ENCODE assay signal across 26 mouse cellular contexts in genomic region chr4:102393605-102394004, GRCm38 (mm10).
DNase-seq lines count a peak whose midpoint lies in the region; ATAC-seq and TF ChIP-seq lines count a peak whose summit lies in the region.
"Had no signal": no experiment of that assay in that cellular context is flagged by ENCODE, and none has a peak within 500 bp of the region (broad histone marks: within the 10 kb centered on the region; RNA-seq: fewer than 3 reads in every experiment).

No protein-coding gene starts in this region.

- H3K4me1 ChIP-seq in CH12.LX (ENCODE audit: control insufficient read depth in 1 of 2, insufficient read depth in 2 of 2) = peaks cover 11 to 31% of the 10 kb centered on the region in 2 experiments; a peak in 3 of 4 replicates
- H3K4me1 ChIP-seq in heart, embryonic 12.5 days (replicated peaks) = peaks cover 25% of the 10 kb centered on the region
- H3K4me1 ChIP-seq: embryonic facial prominence, embryonic 13.5 days; hindbrain, embryonic 12.5 days; liver, embryonic 13.5 days; megakaryocyte, embryonic 14.5 days; midbrain, embryonic 15.5 days had no signal

- H3K4me2 ChIP-seq in CH12.LX (ENCODE audit: insufficient read depth, low read depth, poor library complexity, severe bottlenecking) = peak overlapping the region; percentile 67
- H3K4me2 ChIP-seq in heart, embryonic 12.5 days = no peak overlapping the region
- H3K4me2 ChIP-seq: embryonic facial prominence, embryonic 13.5 days; forebrain, embryonic 13.5 days; heart, embryonic 11.5 days; hindbrain, embryonic 12.5 days; liver, embryonic 13.5 days; midbrain, embryonic 15.5 days had no signal

- H3K36me3 ChIP-seq in CH12.LX (replicated peaks in 1 of 2; ENCODE audit: control insufficient read depth in 1 of 2, insufficient read depth in 1 of 2, low read length in 1 of 2) = no peaks in the 10 kb centered on the region
- 0 out of 2 replicates have a peak, but pooled peaks cover 2% of the 10 kb centered on the region for H3K36me3 ChIP-seq in heart, embryonic 12.5 days
- H3K36me3 ChIP-seq: embryonic facial prominence, embryonic 13.5 days; hindbrain, embryonic 12.5 days; liver, embryonic 13.5 days; midbrain, embryonic 15.5 days had no signal

- peak; percentile 81 for ATAC-seq in frontal cortex, adult (ENCODE audit: low TSS enrichment)
- ATAC-seq in heart, embryonic 12.5 days (ENCODE audit: insufficient number of reproducible peaks, low FRiP score) = no peak
- ATAC-seq: forebrain, embryonic 13.5 days; midbrain, embryonic 15.5 days had no signal

- H3K27ac ChIP-seq in CH12.LX (ENCODE audit: insufficient read depth, low read depth) = peak overlapping the region; percentile 96
- H3K27ac ChIP-seq in heart, embryonic 12.5 days (ENCODE audit: poor library complexity, severe bottlenecking) = no peak overlapping the region
- H3K27ac ChIP-seq: embryonic facial prominence, embryonic 13.5 days; forebrain, embryonic 13.5 days; hindbrain, embryonic 12.5 days; kidney, postnatal 0 days; liver, embryonic 13.5 days; midbrain, embryonic 15.5 days had no signal

- DNase-seq in frontal cortex, postnatal 10 days (ENCODE audit: low spot score in 2 of 2) = no peak
- peak; percentile 93 for DNase-seq in CH12.LX (ENCODE audit: extremely low read depth)
- DNase-seq in fibroblast of lung, adult 2 months (ENCODE audit: low read depth) = peak; percentile 13
- no peak for DNase-seq in adipocyte (ENCODE audit: low spot score)
- no peak for DNase-seq in urinary bladder, adult 18-20 months (ENCODE audit: low spot score in 2 of 2)
- DNase-seq: adrenal gland, postnatal 10 days; cerebellum, adult 2 months; cerebellum, postnatal 25 days; gastrocnemius, postnatal 10 days; kidney, adult 2 months; layer of hippocampus, adult 9-11 months; liver, embryonic 13.5 days; lung, adult 2 months; lung, postnatal 14 days; right cerebral cortex, postnatal 25 days; thymus, postnatal 25 days had no signal

- H3K27me3 ChIP-seq in CH12.LX (replicated peaks) = no peaks in the 10 kb centered on the region
- no peaks in the 10 kb centered on the region for H3K27me3 ChIP-seq in heart, embryonic 12.5 days (replicated peaks)
- H3K27me3 ChIP-seq: embryonic facial prominence, embryonic 13.5 days; forebrain, embryonic 13.5 days; hindbrain, embryonic 12.5 days; liver, embryonic 13.5 days; megakaryocyte, embryonic 14.5 days; midbrain, embryonic 15.5 days had no signal

- whole genome bisulfite sequencing in heart, embryonic 12.5 days = 71% methylated on average over 2 of the region's 2 CpGs

- TF ChIP-seq CTCF in CH12.LX (conservative IDR thresholded peaks at IDR 0.05 in 1 of 2, IDR thresholded peaks at IDR 0.05 in 1 of 2; ENCODE audit: low read depth in 2 of 2, low read length in 2 of 2) = no peak

- in situ Hi-C loops in CH12.LX (cut with MboI; ENCODE audit: low pct_ligation_motif_present, low pct_unique_long_range_greater_than_20kb, low sequenced_read_pairs) = no loop called here

- no peak; the same call in none of the 2 replicates for TF ChIP-seq RAD21 in CH12.LX (IDR thresholded peaks at IDR 0.05; ENCODE audit: low read depth, low read length)

- peak overlapping the region; percentile 65 for H3K9ac ChIP-seq in CH12.LX (ENCODE audit: insufficient read depth, low read depth)
- no peak overlapping the region for H3K9ac ChIP-seq in heart, embryonic 12.5 days
- H3K9ac ChIP-seq: embryonic facial prominence, embryonic 13.5 days; forebrain, embryonic 13.5 days; hindbrain, embryonic 12.5 days; liver, embryonic 13.5 days; midbrain, embryonic 15.5 days had no signal

- peak; percentile 100 for TF ChIP-seq EP300 in CH12.LX (IDR thresholded peaks at IDR 0.05; ENCODE audit: low read length)

- no peaks in the 10 kb centered on the region for H3K79me2 ChIP-seq in CH12.LX (replicated peaks; ENCODE audit: control insufficient read depth, extremely low read depth, insufficient read depth, poor library complexity, severe bottlenecking)

- TF ChIP-seq POLR2A in CH12.LX (IDR thresholded peaks at IDR 0.05; ENCODE audit: low read depth, low read length) = no peak

- H3K9me3 ChIP-seq in CH12.LX (replicated peaks; ENCODE audit: low read length) = peaks cover 4% of the 10 kb centered on the region
- H3K9me3 ChIP-seq in heart, embryonic 12.5 days (replicated peaks) = 0 out of 2 replicates have a peak, but pooled peaks cover 4% of the 10 kb centered on the region
- H3K9me3 ChIP-seq: embryonic facial prominence, embryonic 13.5 days; hindbrain, embryonic 12.5 days; liver, embryonic 13.5 days; midbrain, embryonic 15.5 days had no signal

- no peak overlapping the region for H3K4me3 ChIP-seq in CH12.LX (replicated peaks in 1 of 3; ENCODE audit: low read depth in 2 of 3, low read length in 2 of 3, poor library complexity in 1 of 3)
- no peak overlapping the region for H3K4me3 ChIP-seq in heart, embryonic 12.5 days
- H3K4me3 ChIP-seq: embryonic facial prominence, embryonic 13.5 days; erythroblast, embryonic 14.5 days; forebrain, embryonic 13.5 days; hindbrain, embryonic 12.5 days; liver, embryonic 13.5 days; megakaryocyte, embryonic 14.5 days; midbrain, embryonic 15.5 days had no signal

- dilution Hi-C loops in CH12.LX (cut with MboI; ENCODE audit: extremely low pct_ligation_motif_present, extremely low pct_unique_long_range_greater_than_20kb, low sequenced_read_pairs) = no loop called here

TF ChIP-seq in CH12.LX, 34 proteins besides CTCF, POLR2A, EP300 and RAD21:
- TF ChIP-seq ZMIZ1 (IDR thresholded peaks at IDR 0.05; ENCODE audit: low read depth, low read length) (no peak), UBTF (IDR thresholded peaks at IDR 0.05; ENCODE audit: low read depth, low read length) (no peak), ZKSCAN1 (IDR thresholded peaks at IDR 0.05; ENCODE audit: borderline replicate concordance, low read depth, low read length) (no peak), CHD2 (IDR thresholded peaks at IDR 0.05; ENCODE audit: low read length) (peak; percentile 87), MXI1 (IDR thresholded peaks at IDR 0.05; ENCODE audit: low read depth, low read length) (0 out of 2 replicates have a peak, but pooled peaks have one; percentile 21), NELFE (IDR thresholded peaks at IDR 0.05; ENCODE audit: low read depth, low read length) (no peak), MAX (IDR thresholded peaks at IDR 0.05; ENCODE audit: low read length) (peak; percentile 74), RCOR1 (conservative IDR thresholded peaks at IDR 0.05; ENCODE audit: low read depth, low read length) (peak; percentile 98), HCFC1 (IDR thresholded peaks at IDR 0.05; ENCODE audit: low read depth, low read length) (peak; percentile 49; the same call in 1 of the 2 replicates), GABPA (IDR thresholded peaks at IDR 0.05; ENCODE audit: insufficient replicate concordance, low read depth, low read length) (no peak), JUND (conservative IDR thresholded peaks at IDR 0.05; ENCODE audit: low read depth, low read length) (peak; percentile 100), MAFK (IDR thresholded peaks at IDR 0.05; ENCODE audit: insufficient replicate concordance, low read length) (peak; percentile 91), ELF1 (IDR thresholded peaks at IDR 0.05; ENCODE audit: low read depth, low read length) (0 out of 2 replicates have a peak, but pooled peaks have one; percentile 28), IRF4 (IDR thresholded peaks at IDR 0.05; ENCODE audit: low read depth, low read length) (peak; percentile 100), TBP (conservative IDR thresholded peaks at IDR 0.05; ENCODE audit: low read depth, low read length) (peak; percentile 49; the same call in 1 of the 2 replicates), MEF2A (IDR thresholded peaks at IDR 0.05; ENCODE audit: borderline replicate concordance, low read depth, low read length) (peak; percentile 98), SMC3 (IDR thresholded peaks at IDR 0.05; ENCODE audit: low read depth, low read length) (peak; percentile 27), KAT2A (IDR thresholded peaks at IDR 0.05; ENCODE audit: insufficient replicate concordance, low read length) (no peak), JUN (IDR thresholded peaks at IDR 0.05; ENCODE audit: insufficient read depth, low read depth, low read length) (peak; percentile 99), PAX5 (IDR thresholded peaks at IDR 0.05; ENCODE audit: low read length) (no peak), MAZ (IDR thresholded peaks at IDR 0.05; ENCODE audit: low read depth, low read length) (peak; percentile 56; the same call in 1 of the 2 replicates), BHLHE40 (IDR thresholded peaks at IDR 0.05; ENCODE audit: low read depth, low read length) (peak; percentile 89), MYC (IDR thresholded peaks at IDR 0.05; ENCODE audit: low read depth, low read length) (peak; percentile 83; the same call in 1 of the 2 replicates), SIN3A (IDR thresholded peaks at IDR 0.05; ENCODE audit: low read length) (0 out of 2 replicates have a peak, but pooled peaks have one; percentile 71), ZNF384 (IDR thresholded peaks at IDR 0.05; ENCODE audit: low read depth, low read length) (peak; percentile 79), TCF12 (IDR thresholded peaks at IDR 0.05; ENCODE audit: low read depth, low read length) (peak; percentile 99), CHD1 (IDR thresholded peaks at IDR 0.05; ENCODE audit: low read depth, low read length) (no peak), E2F4 (IDR thresholded peaks at IDR 0.05; ENCODE audit: insufficient replicate concordance, low read depth, low read length) (no peak), USF2 (conservative IDR thresholded peaks at IDR 0.05; ENCODE audit: low read depth, low read length) (no peak), ETS1 (conservative IDR thresholded peaks at IDR 0.05; ENCODE audit: low read depth, low read length) (peak; percentile 100), ZC3H11A (IDR thresholded peaks at IDR 0.05; ENCODE audit: low read depth, low read length) (no peak), NRF1 (IDR thresholded peaks at IDR 0.05; ENCODE audit: low read depth, low read length) (no peak), USF1 (IDR thresholded peaks at IDR 0.05; ENCODE audit: low read depth, low read length) (no peak), POLR2AphosphoS2 (IDR thresholded peaks at IDR 0.05; ENCODE audit: low read depth, low read length) (no peak)

Comparison
In these comparisons a context has a peak if more than half of its experiments do, and no peak if none do; other contexts are left out.
1. DNase-seq: peak in CH12.LX (single experiment) and fibroblast of lung, adult 2 months (single experiment); none in frontal cortex, postnatal 10 days (0 of 2), adipocyte (single experiment) and urinary bladder, adult 18-20 months (0 of 2).